ENCODE assay signal across 8 mouse cellular contexts in genomic region chr17:73072286-73072685, GRCm38 (mm10). TPM values are rescaled to one million over a fixed set of nuclear protein-coding genes. Genes with fewer than 3 reads are reported as not detected.
DNase-seq lines count a peak whose midpoint lies in the region; ATAC-seq lines count a peak whose summit lies in the region.

No protein-coding gene starts in this region.

- H3K36me3 ChIP-seq in kidney, embryonic 15.5 days = no peaks in the 10 kb centered on the region
- H3K36me3 ChIP-seq in forebrain, embryonic 14.5 days (ENCODE audit: control insufficient read depth, insufficient read depth, low read length) = no peaks in the 10 kb centered on the region

- 18% methylated on average over 8 of the region's 8 CpGs for WGBS in kidney, embryonic 15.5 days
- 82% methylated on average over 8 of the region's 8 CpGs for WGBS in forebrain, embryonic 14.5 days

- H3K27ac ChIP-seq in kidney, embryonic 15.5 days = peak overlapping the region; percentile 92
- no peak overlapping the region for H3K27ac ChIP-seq in forebrain, embryonic 14.5 days (ENCODE audit: low read depth, low read length)

- peak; percentile 40 for DNase-seq in adrenal gland, adult 2 months
- no peak for DNase-seq in adrenal gland, postnatal 4 days (ENCODE audit: low spot score in 2 of 2)
- peak; percentile 91 for DNase-seq in heart, adult 8-10 months (ENCODE audit: low spot score)
- DNase-seq in mesoderm, embryonic 11.5 days (ENCODE audit: low read depth, low spot score) = peak; percentile 82
- no peak for DNase-seq in cerebellum, postnatal 36 days
- no peak for DNase-seq in forebrain, embryonic 14.5 days (ENCODE audit: low spot score)
- no peak for DNase-seq in right cerebral cortex, adult 18-20 months

- no peaks in the 10 kb centered on the region for H3K27me3 ChIP-seq in kidney, embryonic 15.5 days
- H3K27me3 ChIP-seq in forebrain, embryonic 14.5 days (replicated peaks; ENCODE audit: control insufficient read depth, insufficient read depth, low read length) = no peaks in the 10 kb centered on the region

- no peak overlapping the region for H3K9ac ChIP-seq in kidney, embryonic 15.5 days
- H3K9ac ChIP-seq in forebrain, embryonic 14.5 days (ENCODE audit: low read length) = no peak overlapping the region

- no peaks in the 10 kb centered on the region for H3K9me3 ChIP-seq in kidney, embryonic 15.5 days (replicated peaks)
- no peaks in the 10 kb centered on the region for H3K9me3 ChIP-seq in forebrain, embryonic 14.5 days (replicated peaks; ENCODE audit: control insufficient read depth, low read length)

- peaks cover 51% of the 10 kb centered on the region for H3K4me1 ChIP-seq in kidney, embryonic 15.5 days
- H3K4me1 ChIP-seq in forebrain, embryonic 14.5 days (ENCODE audit: control insufficient read depth, insufficient read depth, low read length) = no peaks in the 10 kb centered on the region

- no peak overlapping the region for H3K4me2 ChIP-seq in kidney, embryonic 15.5 days
- no peak overlapping the region for H3K4me2 ChIP-seq in forebrain, embryonic 14.5 days (ENCODE audit: low read length)

- ATAC-seq in kidney, embryonic 15.5 days (replicated peaks; ENCODE audit: low FRiP score) = peak; percentile 94
- no peak for ATAC-seq in forebrain, embryonic 14.5 days

- H3K4me3 ChIP-seq in kidney, embryonic 15.5 days (replicated peaks) = no peak overlapping the region
- H3K4me3 ChIP-seq in forebrain, embryonic 14.5 days (ENCODE audit: low read depth, low read length) = no peak overlapping the region

RNA-seq across cellular contexts. Expression of gene Lclat1, which starts 35.5 kb away (rescaled TPM):
- total RNA-seq in adrenal gland, adult 2 months (2021) = 10 to 100 TPM; 40.8 to 42.6 TPM
- polyA plus RNA-seq in adrenal gland, adult 2 months (2012; rRNA removed) = 2.0 and 4.6 TPM in 2 replicates
- total RNA-seq in adrenal gland, postnatal 4 days (2021) = 10 to 100 TPM; 37.7 to 41.4 TPM
- total RNA-seq in heart, adult 8-10 months (2022) = 100 to 1,000 TPM; 101 to 145 (median 128) TPM
- 17.0 and 17.3 TPM in 2 replicates for polyA plus RNA-seq in kidney, embryonic 15.5 days (2015; fragmentation: Nextera tagmentation; extraction: Ambion mirVana)
- polyA plus RNA-seq in forebrain, embryonic 14.5 days (2014; fragmentation: Nextera tagmentation; extraction: Ambion mirVana) = 12.2 and 15.7 TPM in 2 replicates

Comparison
In these comparisons a context has a peak if more than half of its experiments do, and no peak if none do; other contexts are left out.
1. DNase-seq: peak in adrenal gland, adult 2 months (single experiment), heart, adult 8-10 months (single experiment) and mesoderm, embryonic 11.5 days (single experiment); none in adrenal gland, postnatal 4 days (0 of 2), cerebellum, postnatal 36 days (0 of 2), forebrain, embryonic 14.5 days (single experiment) and right cerebral cortex, adult 18-20 months (single experiment).